Mouse (Mus musculus): ENCODE results near the gene Ksr1. TPM values are rescaled to one million over a fixed set of nuclear protein-coding genes. Genes with fewer than 3 reads are reported as not detected.

Ksr1 gene
- polyA plus RNA-seq, 1 experiment from 2014 or later: 0.67 TPM

DNA sequence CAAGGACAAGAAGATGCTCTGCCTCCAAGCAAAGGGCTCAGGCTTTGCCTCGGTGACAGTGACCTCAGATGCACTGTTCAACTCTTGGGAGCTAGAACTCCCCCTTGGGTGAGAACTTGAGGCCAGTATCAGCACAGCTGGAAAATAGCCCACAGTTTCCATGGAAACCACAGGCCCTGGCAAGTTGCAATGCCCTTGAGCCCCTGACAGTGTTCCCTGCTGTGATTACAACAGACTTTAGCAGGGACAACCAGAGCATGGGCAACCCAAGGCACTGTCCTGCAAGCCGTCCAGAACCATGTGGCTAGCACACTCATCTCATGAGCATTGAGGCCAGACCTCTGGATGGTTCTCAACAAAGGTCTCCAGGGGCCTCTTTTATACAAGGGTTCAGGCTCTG, 106.7 kb downstream of the Ksr1 start:
- no peak overlapping the region for H3K27ac ChIP-seq (replicated peaks)
- peaks cover 7% of the 10 kb centered on the region; the same call in 1 of the 2 replicates for H3K36me3 ChIP-seq (ENCODE audit: control insufficient read depth, insufficient read depth, low read length)
- no peaks in the 10 kb centered on the region for H3K27me3 ChIP-seq (ENCODE audit: control insufficient read depth, insufficient read depth, low read length)
- H3K4me2 ChIP-seq (replicated peaks; ENCODE audit: low read depth): no peak overlapping the region
- H3K4me1 ChIP-seq (replicated peaks; ENCODE audit: control insufficient read depth, insufficient read depth): no peaks in the 10 kb centered on the region
- TF ChIP-seq CTCF (IDR thresholded peaks at IDR 0.05; ENCODE audit: low read depth): no peak
- no peak for TF ChIP-seq EP300 (optimal IDR thresholded peaks at IDR 0.05)
- ATAC-seq (ENCODE audit: low FRiP score, low TSS enrichment): no peak
- DNase-seq (ENCODE audit: low spot score): no peak
- no peak overlapping the region for H3K9ac ChIP-seq (ENCODE audit: low read length)
- H3K4me3 ChIP-seq (ENCODE audit: low read depth, low read length): no peak overlapping the region
- WGBS: 43% methylated on average over 2 of the region's 2 CpGs
- no peaks in the 10 kb centered on the region for H3K9me3 ChIP-seq (ENCODE audit: control insufficient read depth, low read length)

DNA sequence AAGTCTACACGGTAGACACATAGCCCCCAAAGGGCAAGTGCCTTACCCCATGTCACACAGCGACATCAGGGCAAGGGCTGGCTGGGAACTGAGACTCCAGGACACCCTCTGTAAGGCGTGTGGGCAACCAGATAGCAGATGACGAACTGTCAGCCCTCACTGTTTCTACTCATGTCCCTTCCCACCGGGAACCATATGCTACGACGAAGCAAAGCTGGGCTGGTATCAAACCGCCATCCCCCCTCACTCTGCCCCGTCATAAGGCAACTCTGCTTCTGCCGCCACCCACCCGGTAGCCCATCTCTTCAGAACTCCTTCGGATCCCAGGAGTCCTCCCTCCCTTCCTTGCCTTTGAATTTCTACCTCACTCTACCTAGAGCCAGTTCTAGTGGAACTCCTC, 108.7 kb downstream of the Ksr1 start:
- TF ChIP-seq CTCF (IDR thresholded peaks at IDR 0.05; ENCODE audit: low read depth): no peak
- TF ChIP-seq EP300 (optimal IDR thresholded peaks at IDR 0.05): no peak
- WGBS: 88% methylated on average over 12 of the region's 12 CpGs
- Histone ChIP-seq H3K27ac (replicated peaks) (no peak overlapping the region), H3K9me3 (ENCODE audit: control insufficient read depth, low read length) (no peaks in the 10 kb centered on the region), H3K4me3 (ENCODE audit: low read depth, low read length) (no peak overlapping the region), H3K36me3 (ENCODE audit: control insufficient read depth, insufficient read depth, low read length) (peaks cover 6% of the 10 kb centered on the region; the same call in 1 of the 2 replicates), H3K27me3 (ENCODE audit: control insufficient read depth, insufficient read depth, low read length) (no peaks in the 10 kb centered on the region), H3K4me2 (replicated peaks; ENCODE audit: low read depth) (no peak overlapping the region), H3K9ac (ENCODE audit: low read length) (no peak overlapping the region), H3K4me1 (replicated peaks; ENCODE audit: control insufficient read depth, insufficient read depth) (no peaks in the 10 kb centered on the region)
- DNase-seq (ENCODE audit: low spot score): no peak
- no peak for ATAC-seq (ENCODE audit: low FRiP score, low TSS enrichment)

DNA sequence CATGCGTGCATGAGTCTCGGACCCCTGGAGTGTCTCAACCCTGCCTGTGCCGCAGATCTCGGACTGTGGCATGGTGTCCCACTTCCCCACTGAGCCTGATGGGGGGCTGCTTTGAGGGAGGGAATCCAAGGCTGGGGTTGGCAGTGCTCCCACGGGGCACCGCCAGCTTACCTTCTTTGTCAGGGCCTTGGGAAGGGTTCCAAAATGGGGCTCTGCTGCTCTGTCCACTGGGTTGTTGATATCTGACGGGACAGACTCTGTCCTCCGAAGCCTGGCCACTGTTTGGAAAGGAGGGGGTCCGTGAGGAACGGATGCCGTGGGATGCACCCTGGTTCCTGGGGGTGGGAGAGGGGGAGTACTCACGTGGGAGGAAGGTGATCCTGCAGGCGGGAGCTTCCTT, 109.9 kb downstream of the Ksr1 start:
- ATAC-seq (ENCODE audit: low FRiP score, low TSS enrichment) (no peak), DNase-seq (ENCODE audit: low spot score) (no peak)
- no peak overlapping the region for H3K4me3 ChIP-seq (ENCODE audit: low read depth, low read length)
- H3K9ac ChIP-seq (ENCODE audit: low read length): no peak overlapping the region
- no peaks in the 10 kb centered on the region for H3K27me3 ChIP-seq (ENCODE audit: control insufficient read depth, insufficient read depth, low read length)
- H3K36me3 ChIP-seq (ENCODE audit: control insufficient read depth, insufficient read depth, low read length): peaks cover 2% of the 10 kb centered on the region; the same call in 1 of the 2 replicates
- H3K4me1 ChIP-seq (replicated peaks; ENCODE audit: control insufficient read depth, insufficient read depth): no peaks in the 10 kb centered on the region
- H3K27ac ChIP-seq (replicated peaks): no peak overlapping the region
- WGBS: 83% methylated on average over 13 of the region's 13 CpGs
- no peak for TF ChIP-seq EP300 (optimal IDR thresholded peaks at IDR 0.05)
- TF ChIP-seq CTCF (IDR thresholded peaks at IDR 0.05; ENCODE audit: low read depth): no peak
- H3K4me2 ChIP-seq (replicated peaks; ENCODE audit: low read depth): no peak overlapping the region
- no peaks in the 10 kb centered on the region for H3K9me3 ChIP-seq (ENCODE audit: control insufficient read depth, low read length)

DNA sequence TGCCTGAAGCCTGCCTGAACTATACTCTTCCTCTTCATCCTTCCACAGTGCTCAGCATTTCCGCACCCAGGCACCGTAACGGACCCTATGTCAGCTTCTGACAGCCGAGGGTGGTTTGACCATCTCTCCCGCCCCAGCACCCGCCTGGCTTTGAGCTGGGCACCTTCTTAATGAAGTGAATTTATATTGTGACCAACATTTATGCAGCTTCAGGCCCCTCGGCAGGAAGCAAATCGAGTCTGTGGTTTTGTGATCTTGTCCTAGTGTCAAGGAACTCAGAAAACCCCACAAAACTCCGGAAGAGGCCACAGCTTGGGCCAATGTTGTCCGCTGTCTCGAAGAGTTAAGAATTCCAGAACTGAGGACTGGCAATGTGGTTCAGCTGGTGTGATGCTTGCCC, 112.6 kb downstream of the Ksr1 start:
- 90% methylated on average over 11 of the region's 11 CpGs for WGBS
- Histone ChIP-seq H3K9ac (ENCODE audit: low read length) (no peak overlapping the region), H3K4me3 (ENCODE audit: low read depth, low read length) (no peak overlapping the region), H3K27ac (replicated peaks) (no peak overlapping the region), H3K4me1 (replicated peaks; ENCODE audit: control insufficient read depth, insufficient read depth) (no peaks in the 10 kb centered on the region), H3K4me2 (replicated peaks; ENCODE audit: low read depth) (no peak overlapping the region), H3K36me3 (ENCODE audit: control insufficient read depth, insufficient read depth, low read length) (no peaks in the 10 kb centered on the region), H3K9me3 (ENCODE audit: control insufficient read depth, low read length) (no peaks in the 10 kb centered on the region), H3K27me3 (ENCODE audit: control insufficient read depth, insufficient read depth, low read length) (no peaks in the 10 kb centered on the region)
- TF ChIP-seq EP300 (optimal IDR thresholded peaks at IDR 0.05): no peak
- TF ChIP-seq CTCF (IDR thresholded peaks at IDR 0.05; ENCODE audit: low read depth): no peak
- ATAC-seq (ENCODE audit: low FRiP score, low TSS enrichment) (no peak), DNase-seq (ENCODE audit: low spot score) (no peak)

DNA sequence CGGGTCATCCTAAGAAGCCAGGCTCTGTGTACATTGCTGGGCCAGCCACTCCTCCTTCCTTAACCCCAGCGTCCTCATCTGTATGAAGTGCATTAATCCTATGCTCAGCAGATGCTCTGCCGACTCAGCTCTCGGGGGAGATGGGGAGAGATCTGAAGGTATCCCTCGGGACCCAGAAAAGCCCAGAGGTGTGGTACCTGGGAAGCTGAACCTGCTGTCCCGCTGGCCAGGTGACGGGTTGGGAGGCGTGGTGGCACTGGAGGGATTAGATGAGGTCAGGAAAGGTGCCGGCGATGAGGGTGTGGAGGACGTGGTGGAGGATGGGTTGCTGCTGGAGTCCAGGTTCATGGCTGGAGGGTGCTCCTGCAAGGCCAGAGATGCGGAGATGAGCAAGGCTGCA, 113.2 kb downstream of the Ksr1 start:
- Histone ChIP-seq H3K9me3 (ENCODE audit: control insufficient read depth, low read length) (no peaks in the 10 kb centered on the region), H3K9ac (ENCODE audit: low read length) (no peak overlapping the region), H3K27me3 (ENCODE audit: control insufficient read depth, insufficient read depth, low read length) (no peaks in the 10 kb centered on the region), H3K27ac (replicated peaks) (no peak overlapping the region), H3K4me2 (replicated peaks; ENCODE audit: low read depth) (no peak overlapping the region), H3K4me1 (replicated peaks; ENCODE audit: control insufficient read depth, insufficient read depth) (no peaks in the 10 kb centered on the region), H3K36me3 (ENCODE audit: control insufficient read depth, insufficient read depth, low read length) (no peaks in the 10 kb centered on the region), H3K4me3 (ENCODE audit: low read depth, low read length) (no peak overlapping the region)
- ATAC-seq (ENCODE audit: low FRiP score, low TSS enrichment): no peak
- WGBS: 72% methylated on average over 12 of the region's 12 CpGs
- DNase-seq (ENCODE audit: low spot score): no peak
- no peak for TF ChIP-seq CTCF (IDR thresholded peaks at IDR 0.05; ENCODE audit: low read depth)
- TF ChIP-seq EP300 (optimal IDR thresholded peaks at IDR 0.05): no peak

DNA sequence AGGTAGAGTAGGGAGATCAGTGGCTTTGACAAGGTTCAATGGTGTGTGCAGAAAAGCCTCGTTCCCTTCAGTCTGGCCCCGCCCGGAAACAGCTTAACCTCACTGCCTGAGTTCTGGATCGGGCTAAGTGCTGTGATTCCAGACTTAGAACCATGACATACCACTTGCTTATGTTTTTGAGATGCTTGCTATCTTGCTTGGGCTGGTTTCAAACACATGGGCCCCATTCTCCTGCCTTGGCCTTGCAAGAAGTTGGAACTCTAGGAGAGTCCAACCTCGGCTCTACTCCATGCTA, 114.8 kb downstream of the Ksr1 start:
- 58% methylated on average over 5 of the region's 5 CpGs for WGBS
- ATAC-seq (ENCODE audit: low FRiP score, low TSS enrichment): no peak
- Histone ChIP-seq H3K36me3 (ENCODE audit: control insufficient read depth, insufficient read depth, low read length) (peaks cover 5% of the 10 kb centered on the region; the same call in 1 of the 2 replicates), H3K9me3 (ENCODE audit: control insufficient read depth, low read length) (no peaks in the 10 kb centered on the region), H3K27me3 (ENCODE audit: control insufficient read depth, insufficient read depth, low read length) (no peaks in the 10 kb centered on the region), H3K27ac (replicated peaks) (no peak overlapping the region), H3K4me1 (replicated peaks; ENCODE audit: control insufficient read depth, insufficient read depth) (no peaks in the 10 kb centered on the region), H3K4me3 (ENCODE audit: low read depth, low read length) (no peak overlapping the region), H3K9ac (ENCODE audit: low read length) (no peak overlapping the region), H3K4me2 (replicated peaks; ENCODE audit: low read depth) (no peak overlapping the region)
- no peak for DNase-seq (ENCODE audit: low spot score)
- TF ChIP-seq EP300 (optimal IDR thresholded peaks at IDR 0.05) (no peak), CTCF (IDR thresholded peaks at IDR 0.05; ENCODE audit: low read depth) (no peak)
